Mouse (Mus musculus): ENCODE data around the gene Afdn.

GRCm38 (mm10) chr17:13923418-13923817 is 163.1 kb downstream of the Afdn start:
- TF ChIP-seq HCFC1 (IDR thresholded peaks at IDR 0.05; ENCODE audit: borderline replicate concordance, insufficient read depth, low read length), result no peak
- TF ChIP-seq CHD2 (IDR thresholded peaks at IDR 0.05; ENCODE audit: low read depth, low read length), result no peak
- no peak for TF ChIP-seq ZNF384 (IDR thresholded peaks at IDR 0.05; ENCODE audit: low read depth, low read length)
- TF ChIP-seq MAFK (IDR thresholded peaks at IDR 0.05; ENCODE audit: insufficient read depth, low read depth, low read length), result no peak
- no peak for TF ChIP-seq ZC3H11A (IDR thresholded peaks at IDR 0.05; ENCODE audit: borderline replicate concordance, low read depth, low read length)

All from ES-E14 (cell line).